Mouse (Mus musculus) ovary, adult 2 months (tissue): Measurements from ENCODE around the gene Fbxo24. TPM values are rescaled to one million over a fixed set of nuclear protein-coding genes. Genes with fewer than 3 reads are reported as not detected.

Experiments used
- polyA plus RNA-seq: library from polyadenylated mRNA; depleted of rRNA; stranded (reverse); fragments of >200 nt; gene quantifications from 2 replicates; pipeline ENCODE4 v1.2.3, GENCODE M21; 2012; rRNA removed

The Fbxo24 gene
- polyA plus RNA-seq, result 0.93 and 0.97 TPM in 2 replicates

GRCm38 (mm10) chr5:137628498-137629305, at the start of gene Fbxo24, which contains the start of the genes Lrch4 and Gm20605:
Gene Fbxo24, minus strand, starts transcription at chr5:137629002.
Gene Lrch4, plus strand, starts transcription at chr5:137629121.
Gene Gm20605, plus strand, starts transcription at chr5:137629175.

DNA sequence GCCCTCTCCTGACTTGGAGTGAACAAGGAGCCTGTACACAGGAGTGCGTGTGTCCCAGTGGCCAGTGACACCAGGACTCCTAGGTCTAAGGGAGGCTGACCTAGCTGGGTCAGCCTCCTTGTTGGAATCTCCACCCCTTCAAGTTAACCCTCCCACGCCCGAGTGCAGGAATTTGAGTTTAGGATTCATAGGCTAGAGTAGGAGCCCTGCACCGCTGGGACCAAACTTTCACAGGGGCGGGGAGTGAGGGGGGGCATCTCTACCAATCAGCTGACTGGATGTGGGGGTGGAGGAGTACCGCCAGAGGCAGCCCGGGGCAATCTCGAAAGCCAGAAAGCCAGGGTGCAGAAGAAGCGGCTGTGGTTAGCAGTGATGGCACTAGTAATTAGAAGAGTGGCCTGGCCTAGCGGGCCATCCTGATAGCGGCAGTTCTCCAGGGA, 16.9 kb upstream of the Fbxo24 start, which contains the start of gene Irs3:
Gene Irs3 (minus strand): TSS at position 63 of the 440 bp plus-strand sequence.

GRCm38 (mm10) chr5:137641054-137641453, 12.3 kb upstream of the Fbxo24 start, which contains the start of gene Sap25:
Gene Sap25, plus strand, starts transcription at chr5:137641334.

DNA sequence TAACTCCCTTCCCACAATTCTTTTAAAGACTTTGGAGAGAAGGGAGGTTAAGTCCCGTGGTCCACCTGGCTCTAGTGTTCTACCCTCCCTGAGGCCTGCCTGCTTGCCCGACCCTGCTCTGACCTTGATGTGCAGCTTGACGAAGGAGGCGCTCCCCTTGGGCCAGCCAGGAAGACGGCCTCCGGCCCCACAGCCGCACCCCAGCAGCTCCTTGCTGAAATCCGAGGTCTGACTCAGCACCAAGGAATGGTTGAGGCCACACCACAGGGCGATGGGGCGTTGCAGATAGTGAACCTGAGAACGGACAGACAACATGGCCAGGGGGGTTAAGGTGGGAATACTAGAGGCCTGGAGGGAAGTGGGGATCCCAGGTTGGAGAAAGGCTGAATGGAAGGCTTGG, 15.3 kb downstream of the Fbxo24 start, which contains the start of gene Pcolce:
Gene Pcolce (minus strand): TSS at position 235 of the 400 bp plus-strand sequence.

DNA sequence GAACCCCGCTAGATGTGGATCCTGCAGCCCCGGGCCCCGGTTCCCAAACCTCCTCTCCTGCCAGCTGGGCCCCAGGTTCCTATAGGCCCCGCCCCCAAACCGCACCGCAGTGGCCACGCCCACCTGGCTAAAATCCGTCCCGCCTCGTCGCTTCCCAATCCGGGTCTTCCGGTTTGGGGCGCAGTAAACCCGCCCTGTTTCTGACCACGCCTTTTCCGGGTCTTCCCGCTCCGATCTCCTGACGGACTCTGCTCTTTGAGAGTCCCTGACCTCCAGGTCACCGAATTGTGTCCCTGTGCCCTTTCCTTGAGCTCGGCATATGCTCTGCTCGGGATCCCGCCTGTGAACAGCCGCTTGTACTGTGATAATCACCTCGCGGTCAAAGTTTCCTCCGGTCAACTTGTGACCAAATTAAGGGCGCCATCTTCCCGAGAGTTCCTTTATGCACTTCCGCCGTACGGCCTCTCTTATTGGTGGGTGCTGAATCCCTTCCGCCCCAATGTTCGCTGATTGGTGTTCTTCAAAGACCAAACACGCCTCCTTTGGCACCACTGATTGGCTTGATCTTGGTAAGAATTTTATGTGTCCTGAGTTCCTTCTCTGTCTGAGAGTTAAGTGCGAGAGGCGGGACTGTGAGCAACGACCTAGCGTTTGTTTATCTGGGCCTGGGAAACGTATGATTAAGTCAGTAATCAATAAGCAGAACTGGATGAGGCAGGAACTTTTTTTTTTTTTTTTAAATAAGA, 28.0 kb downstream of the Fbxo24 start, which contains the start of gene Mospd3:
Gene Mospd3 (minus strand): TSS at position 440 of the 746 bp plus-strand sequence.

DNA sequence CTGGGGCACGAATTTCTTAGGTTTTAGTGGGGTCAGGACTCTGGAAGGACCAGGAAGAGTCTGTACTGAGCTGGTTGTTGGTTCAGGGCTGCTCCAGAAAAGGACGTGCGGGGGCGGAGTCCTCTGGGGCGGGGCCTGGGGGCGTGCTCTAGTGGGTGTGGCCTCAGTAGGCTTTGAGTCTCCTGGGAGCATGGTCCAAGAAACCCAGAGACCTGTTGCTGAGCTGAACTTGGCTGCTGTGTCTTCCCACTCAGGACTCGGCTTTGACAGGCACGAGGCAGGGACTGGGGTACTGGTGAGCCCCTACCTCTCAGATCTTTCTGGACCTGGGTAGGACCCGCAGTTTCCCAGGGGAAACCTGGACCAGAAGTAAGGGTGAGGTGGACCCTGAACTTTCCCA, 59.1 kb downstream of the Fbxo24 start, which contains the start of gene Tfr2:
Gene Tfr2 (plus strand): TSS at position 176 of the 400 bp plus-strand sequence.

Other genes with a start within 250 kb of the Fbxo24 start
- gene Zan, start 151.9 kb downstream of the Fbxo24 start, polyA plus RNA-seq, result 0.28 and 0.45 TPM in 2 replicates
- gene Pop7, start 126.5 kb downstream of the Fbxo24 start, polyA plus RNA-seq, result 50.2 and 64.6 TPM in 2 replicates
- gene Gigyf1, start 110.5 kb downstream of the Fbxo24 start, polyA plus RNA-seq, result 49.3 and 49.4 TPM in 2 replicates
- 0.60 TPM in 1 of 2 replicates, not detected in the other for gene Epo, start 95.8 kb downstream of the Fbxo24 start, polyA plus RNA-seq
- 1,508 and 1,755 TPM in 2 replicates for gene Gnb2, start 95.5 kb downstream of the Fbxo24 start, polyA plus RNA-seq
- 0.08 TPM in 1 of 2 replicates, not detected in the other for gene Actl6b, start 75.5 kb downstream of the Fbxo24 start, polyA plus RNA-seq
- 1.9 TPM in 2 replicates for gene Tfr2, start 59.2 kb downstream of the Fbxo24 start, polyA plus RNA-seq
- 134 and 156 TPM in 2 replicates for gene Mospd3, start 27.9 kb downstream of the Fbxo24 start, polyA plus RNA-seq
- 434 and 514 TPM in 2 replicates for gene Pcolce, start 15.2 kb downstream of the Fbxo24 start, polyA plus RNA-seq
- 47.7 and 50.0 TPM in 2 replicates for gene Lrch4, start 119 bp upstream of the Fbxo24 start, polyA plus RNA-seq
- 33.5 and 36.4 TPM in 2 replicates for gene Gm20605, start 173 bp upstream of the Fbxo24 start, polyA plus RNA-seq
- 94.8 and 112 TPM in 2 replicates for gene Sap25, start 12.3 kb upstream of the Fbxo24 start, polyA plus RNA-seq
- 7.2 and 7.5 TPM in 2 replicates for gene Irs3, start 16.7 kb upstream of the Fbxo24 start, polyA plus RNA-seq
- gene Agfg2, start 55.7 kb upstream of the Fbxo24 start, polyA plus RNA-seq, result 33.2 and 38.9 TPM in 2 replicates
- 10.9 and 13.2 TPM in 2 replicates for gene Nyap1, start 112.6 kb upstream of the Fbxo24 start, polyA plus RNA-seq
- 135 and 151 TPM in 2 replicates for gene Tsc22d4, start 116.7 kb upstream of the Fbxo24 start, polyA plus RNA-seq
- 70.6 and 89.1 TPM in 2 replicates for gene Ppp1r35, start 149.8 kb upstream of the Fbxo24 start, polyA plus RNA-seq
- gene Mepce, start 158.7 kb upstream of the Fbxo24 start, polyA plus RNA-seq, result 42.4 and 45.4 TPM in 2 replicates
- 1.00 and 1.0 TPM in 2 replicates for gene Zcwpw1, start 158.8 kb upstream of the Fbxo24 start, polyA plus RNA-seq
- 0.71 and 1.1 TPM in 2 replicates for gene Pilra, start 207.3 kb upstream of the Fbxo24 start, polyA plus RNA-seq
- gene Pilrb1, start 229.1 kb upstream of the Fbxo24 start, polyA plus RNA-seq, result 2.1 and 3.6 TPM in 2 replicates
- gene Pilrb2, start 242.8 kb upstream of the Fbxo24 start, polyA plus RNA-seq, result 2.1 and 2.2 TPM in 2 replicates